Mouse (Mus musculus): ENCODE results near the gene Slc6a9. TPM values are rescaled to one million over a fixed set of nuclear protein-coding genes. Genes with fewer than 3 reads are reported as not detected.

The Slc6a9 gene
- total and polyA plus RNA-seq, 2 experiments: 11.0 to 51.0 TPM

DNA sequence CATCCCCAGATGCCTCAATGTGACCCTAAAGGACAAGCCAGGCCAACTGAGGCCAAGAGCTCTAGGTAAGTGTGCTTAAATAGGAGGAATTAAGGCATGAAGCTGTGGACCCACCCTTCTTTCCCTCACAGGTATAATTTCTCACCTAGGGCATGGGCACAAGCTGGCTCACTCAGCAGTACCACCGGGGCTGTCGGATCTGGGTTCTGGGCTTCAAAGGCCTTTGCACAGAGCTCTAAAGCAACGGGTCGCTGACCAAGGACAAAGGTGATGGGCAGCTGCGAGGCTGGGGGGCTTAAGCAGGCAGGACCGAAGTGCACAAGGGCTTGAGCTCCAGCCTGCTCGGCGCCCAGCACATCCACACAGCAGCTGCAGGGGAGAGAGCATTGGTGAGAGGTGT, 56.4 kb downstream of the Slc6a9 start:
- peaks cover 1% of the 10 kb centered on the region; the same call in 1 of the 2 replicates for H3K36me3 ChIP-seq (ENCODE audit: control insufficient read depth, insufficient read depth, low read length)
- H3K4me3 ChIP-seq (ENCODE audit: insufficient read depth, low read depth, low read length): no peak overlapping the region
- no peak for DNase-seq (ENCODE audit: extremely low read depth, low read depth, low spot score)
- H3K27me3 ChIP-seq (ENCODE audit: control insufficient read depth, insufficient read depth, low read length): no peaks in the 10 kb centered on the region
- no peak overlapping the region for H3K27ac ChIP-seq (replicated peaks; ENCODE audit: insufficient read depth, low read depth, low read length)
- no peak overlapping the region for H3K9ac ChIP-seq (ENCODE audit: low read depth, low read length)
- TF ChIP-seq POLR2A (IDR thresholded peaks at IDR 0.05; ENCODE audit: extremely low read depth, insufficient read depth, low read length) (no peak), CTCF (IDR thresholded peaks at IDR 0.05; ENCODE audit: low read depth, low read length) (no peak)
- peaks cover 5% of the 10 kb centered on the region; the same call in 1 of the 2 replicates for H3K79me2 ChIP-seq (ENCODE audit: control insufficient read depth, insufficient read depth, low read length)
- H3K4me1 ChIP-seq (ENCODE audit: control insufficient read depth, insufficient read depth, low read length): peaks cover 12% of the 10 kb centered on the region; the same call in 1 of the 2 replicates
- WGBS: 91% methylated on average over 8 of the region's 8 CpGs

DNA sequence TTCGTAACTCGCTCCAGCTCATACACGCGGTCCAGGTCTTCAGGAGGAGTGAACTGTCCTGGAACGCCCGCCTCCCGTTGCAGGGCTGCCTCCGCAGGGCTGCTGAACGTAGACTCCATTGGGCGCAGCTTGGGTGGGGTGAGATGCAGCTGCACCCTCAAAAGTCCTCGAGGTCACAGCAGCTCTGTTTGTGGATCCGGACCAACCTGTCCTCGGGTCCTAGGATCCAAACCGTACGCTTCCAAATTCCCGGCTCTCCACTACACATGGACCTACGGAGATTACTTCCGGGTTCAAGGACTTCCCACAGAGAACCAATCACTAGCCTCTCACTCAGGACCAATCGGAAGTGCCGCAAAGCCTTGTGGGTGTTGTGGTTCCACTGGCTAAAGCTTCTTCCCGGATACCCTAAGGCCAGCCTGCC, 57.4 kb downstream of the Slc6a9 start, which contains the start of gene Dph2:
Gene Dph2, minus strand, starts transcription at position 295 of the 424 bp plus-strand sequence.
- TF ChIP-seq CTCF (IDR thresholded peaks at IDR 0.05; ENCODE audit: low read depth, low read length) (no peak), POLR2A (IDR thresholded peaks at IDR 0.05; ENCODE audit: extremely low read depth, insufficient read depth, low read length) (no peak)
- under 1% methylated on average over 21 of the region's 21 CpGs for WGBS
- H3K9ac ChIP-seq (ENCODE audit: low read depth, low read length): peak within 1 kb of the TSS; percentile 63
- no peak within 1 kb of the TSS for H3K27ac ChIP-seq (replicated peaks; ENCODE audit: insufficient read depth, low read depth, low read length)
- H3K79me2 ChIP-seq (ENCODE audit: control insufficient read depth, insufficient read depth, low read length): peaks cover 4% of the 10 kb centered on the region; the same call in 1 of the 2 replicates
- H3K27me3 ChIP-seq (ENCODE audit: control insufficient read depth, insufficient read depth, low read length): no peaks in the 10 kb centered on the region
- H3K4me3 ChIP-seq (ENCODE audit: insufficient read depth, low read depth, low read length): peak within 1 kb of the TSS; percentile 85
- H3K4me1 ChIP-seq (ENCODE audit: control insufficient read depth, insufficient read depth, low read length): peaks cover 7% of the 10 kb centered on the region; the same call in 1 of the 2 replicates
- peak; percentile 96 for DNase-seq (ENCODE audit: extremely low read depth, low read depth, low spot score)
- H3K36me3 ChIP-seq (ENCODE audit: control insufficient read depth, insufficient read depth, low read length): no peaks in the 10 kb centered on the region

DNA sequence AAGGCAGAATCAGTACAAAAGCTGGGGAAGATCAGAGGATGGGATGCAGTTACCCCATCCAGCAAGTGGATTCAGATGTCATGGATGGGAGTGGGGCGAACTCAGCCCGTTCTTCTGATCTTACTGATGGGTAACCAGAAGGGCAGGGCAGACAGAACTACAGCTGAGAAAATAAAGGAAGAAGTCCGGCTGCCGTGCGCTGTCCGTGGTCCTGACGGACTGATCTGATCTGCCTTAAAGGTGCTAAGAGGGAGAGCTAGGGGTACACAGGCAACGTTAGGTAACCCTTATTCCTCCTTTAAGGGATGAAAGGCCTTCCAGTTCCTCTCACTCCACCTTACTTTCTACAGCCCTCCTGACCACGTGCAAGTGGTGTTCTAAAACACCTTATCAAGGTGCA, 59.1 kb downstream of the Slc6a9 start:
- H3K4me3 ChIP-seq (ENCODE audit: insufficient read depth, low read depth, low read length): no peak overlapping the region
- TF ChIP-seq CTCF (IDR thresholded peaks at IDR 0.05; ENCODE audit: low read depth, low read length) (no peak), POLR2A (IDR thresholded peaks at IDR 0.05; ENCODE audit: extremely low read depth, insufficient read depth, low read length) (no peak)
- no peaks in the 10 kb centered on the region for H3K27me3 ChIP-seq (ENCODE audit: control insufficient read depth, insufficient read depth, low read length)
- no peaks in the 10 kb centered on the region for H3K36me3 ChIP-seq (ENCODE audit: control insufficient read depth, insufficient read depth, low read length)
- WGBS: 24% methylated on average over 9 of the region's 9 CpGs
- H3K27ac ChIP-seq (replicated peaks; ENCODE audit: insufficient read depth, low read depth, low read length): no peak overlapping the region
- DNase-seq (ENCODE audit: extremely low read depth, low read depth, low spot score): peak; percentile 24
- no peaks in the 10 kb centered on the region for H3K79me2 ChIP-seq (ENCODE audit: control insufficient read depth, insufficient read depth, low read length)
- H3K4me1 ChIP-seq (ENCODE audit: control insufficient read depth, insufficient read depth, low read length): peaks cover 4% of the 10 kb centered on the region; the same call in 1 of the 2 replicates
- H3K9ac ChIP-seq (ENCODE audit: low read depth, low read length): no peak overlapping the region

DNA sequence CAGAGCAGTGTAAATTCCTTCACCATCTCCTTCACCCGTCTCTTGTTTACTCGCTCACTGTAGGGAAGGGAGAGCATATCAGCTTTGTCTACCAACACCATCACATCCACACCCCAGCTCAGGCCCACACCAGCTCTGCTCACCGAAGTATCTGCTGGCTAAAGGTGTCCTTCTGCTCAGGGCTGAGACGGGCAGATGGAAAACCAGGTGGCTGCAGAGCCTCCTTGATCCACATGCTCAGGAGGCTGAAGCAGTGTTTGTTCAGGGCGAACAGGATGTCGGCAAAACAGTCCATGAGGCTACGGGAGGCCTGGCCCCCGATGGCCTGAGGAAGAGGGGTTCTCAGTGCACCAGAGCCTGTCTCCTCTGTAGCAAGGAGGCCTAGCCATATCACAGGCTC, 60.3 kb downstream of the Slc6a9 start:
- WGBS: 88% methylated on average over 8 of the region's 8 CpGs
- Histone ChIP-seq H3K27ac (replicated peaks; ENCODE audit: insufficient read depth, low read depth, low read length) (no peak overlapping the region), H3K36me3 (ENCODE audit: control insufficient read depth, insufficient read depth, low read length) (peaks cover 2% of the 10 kb centered on the region; the same call in 1 of the 2 replicates)

DNA sequence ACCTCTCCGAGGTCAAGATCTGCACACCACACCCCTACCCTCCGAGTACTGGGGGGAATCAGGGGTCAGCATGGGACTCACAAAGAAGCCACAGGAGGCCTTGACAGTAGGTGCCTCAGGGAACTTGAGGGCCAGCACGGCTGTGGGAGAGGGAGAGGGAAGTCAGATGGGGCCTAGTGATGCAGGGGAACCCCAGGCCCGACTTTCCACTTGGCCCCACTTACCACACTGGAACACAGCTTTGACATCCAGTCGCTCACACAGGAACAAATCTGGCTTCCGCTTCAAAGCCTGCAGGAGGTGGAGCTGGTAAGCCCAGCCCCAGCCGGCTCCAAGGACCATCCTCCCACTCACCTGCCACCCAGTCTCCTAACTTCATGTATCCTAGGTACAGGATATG, 61.0 kb downstream of the Slc6a9 start:
- no peak for DNase-seq (ENCODE audit: extremely low read depth, low read depth, low spot score)
- Histone ChIP-seq H3K9ac (ENCODE audit: low read depth, low read length) (no peak overlapping the region), H3K36me3 (ENCODE audit: control insufficient read depth, insufficient read depth, low read length) (peaks cover 9% of the 10 kb centered on the region; the same call in 1 of the 2 replicates), H3K4me3 (ENCODE audit: insufficient read depth, low read depth, low read length) (no peak overlapping the region), H3K4me1 (ENCODE audit: control insufficient read depth, insufficient read depth, low read length) (peaks cover 4% of the 10 kb centered on the region; the same call in 1 of the 2 replicates), H3K27ac (replicated peaks; ENCODE audit: insufficient read depth, low read depth, low read length) (no peak overlapping the region), H3K27me3 (ENCODE audit: control insufficient read depth, insufficient read depth, low read length) (no peaks in the 10 kb centered on the region), H3K79me2 (ENCODE audit: control insufficient read depth, insufficient read depth, low read length) (no peaks in the 10 kb centered on the region)
- 86% methylated on average over 7 of the region's 7 CpGs for WGBS
- TF ChIP-seq POLR2A (IDR thresholded peaks at IDR 0.05; ENCODE audit: extremely low read depth, insufficient read depth, low read length): no peak
- no peak for TF ChIP-seq CTCF (IDR thresholded peaks at IDR 0.05; ENCODE audit: low read depth, low read length)

More for the DNA sequence above, 60.3 kb downstream of the Slc6a9 start:
- H3K9ac ChIP-seq (ENCODE audit: low read depth, low read length): no peak overlapping the region
- peaks cover 4% of the 10 kb centered on the region; the same call in 1 of the 2 replicates for H3K4me1 ChIP-seq (ENCODE audit: control insufficient read depth, insufficient read depth, low read length)
- no peaks in the 10 kb centered on the region for H3K27me3 ChIP-seq (ENCODE audit: control insufficient read depth, insufficient read depth, low read length)
- TF ChIP-seq POLR2A (IDR thresholded peaks at IDR 0.05; ENCODE audit: extremely low read depth, insufficient read depth, low read length) (no peak), CTCF (IDR thresholded peaks at IDR 0.05; ENCODE audit: low read depth, low read length) (no peak)
- no peaks in the 10 kb centered on the region for H3K79me2 ChIP-seq (ENCODE audit: control insufficient read depth, insufficient read depth, low read length)
- DNase-seq (ENCODE audit: extremely low read depth, low read depth, low spot score): no peak
- no peak overlapping the region for H3K4me3 ChIP-seq (ENCODE audit: insufficient read depth, low read depth, low read length)

DNA sequence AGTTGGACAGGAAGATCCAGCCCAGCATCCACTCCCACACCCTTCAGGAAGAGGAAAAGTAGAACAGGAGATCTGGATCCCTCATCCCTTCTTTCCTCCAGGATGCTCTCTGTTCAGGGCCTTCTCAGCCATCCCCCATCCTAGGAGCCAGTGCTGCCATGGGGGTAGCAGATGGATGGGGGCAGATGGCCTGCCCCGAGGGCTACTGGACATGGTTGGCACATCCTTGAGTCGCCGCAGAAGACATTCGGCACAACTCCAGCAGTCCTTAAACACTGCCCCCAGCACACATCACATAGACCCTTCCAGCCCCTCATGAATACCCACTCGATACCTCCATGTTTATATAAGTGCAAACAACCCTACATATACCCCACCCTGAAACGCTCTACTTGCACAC, 61.7 kb downstream of the Slc6a9 start:
- 94% methylated on average over 6 of the region's 6 CpGs for WGBS
- Histone ChIP-seq H3K27me3 (ENCODE audit: control insufficient read depth, insufficient read depth, low read length) (no peaks in the 10 kb centered on the region), H3K9ac (ENCODE audit: low read depth, low read length) (no peak overlapping the region), H3K27ac (replicated peaks; ENCODE audit: insufficient read depth, low read depth, low read length) (no peak overlapping the region), H3K4me3 (ENCODE audit: insufficient read depth, low read depth, low read length) (no peak overlapping the region), H3K36me3 (ENCODE audit: control insufficient read depth, insufficient read depth, low read length) (peaks cover 11% of the 10 kb centered on the region; the same call in 1 of the 2 replicates), H3K79me2 (ENCODE audit: control insufficient read depth, insufficient read depth, low read length) (no peaks in the 10 kb centered on the region), H3K4me1 (ENCODE audit: control insufficient read depth, insufficient read depth, low read length) (peaks cover 4% of the 10 kb centered on the region; the same call in 1 of the 2 replicates)
- DNase-seq (ENCODE audit: extremely low read depth, low read depth, low spot score): no peak
- TF ChIP-seq CTCF (IDR thresholded peaks at IDR 0.05; ENCODE audit: low read depth, low read length) (no peak), POLR2A (IDR thresholded peaks at IDR 0.05; ENCODE audit: extremely low read depth, insufficient read depth, low read length) (no peak)
